Mouse (Mus musculus) heart, postnatal 0 days (tissue): ENCODE measurements around the gene Smim4. TPM values are rescaled to one million over a fixed set of nuclear protein-coding genes. Genes with fewer than 3 reads are reported as not detected.

Experiments used
- ATAC-seq: fragments of 200-750 bp; cut with Nextera tagmentation; 2 replicates; pipeline ENCODE4 v1.8.0; 2017; ENCODE audit warnings: low read depth, moderate number of reproducible peaks, moderate library complexity; ENCODE audit not compliant: insufficient read depth
- DNase-seq: peaks from one replicate; pipeline ENCODE4 v3.0.0-alpha.2; 2016; ENCODE audit warnings: low spot score
- H3K27ac ChIP-seq: fragments of 300-500 bp; sonication (generic); 2 replicates; pipeline ENCODE4 v1.5.1; 2014; ENCODE audit warnings: low read depth, mild to moderate bottlenecking
- H3K27me3 ChIP-seq: fragments of 300-500 bp; sonication (generic); 2 replicates; pipeline ENCODE4 v1.6.1; 2014; ENCODE audit warnings: low read length, mixed read lengths; ENCODE audit not compliant: control insufficient read depth, insufficient read depth
- H3K36me3 ChIP-seq: fragments of 300-500 bp; sonication (generic); replicated peaks from 2 replicates; pipeline ENCODE4 v1.6.1; 2014; ENCODE audit warnings: low read length, mixed read lengths; ENCODE audit not compliant: control insufficient read depth, insufficient read depth
- H3K4me1 ChIP-seq: fragments of 300-500 bp; sonication (generic); 2 replicates; pipeline ENCODE4 v1.6.1; 2014; ENCODE audit warnings: antibody characterized with exemption; ENCODE audit not compliant: control insufficient read depth, insufficient read depth
- H3K4me2 ChIP-seq: fragments of 300-500 bp; sonication (generic); 2 replicates; pipeline ENCODE4 v1.6.1; 2014; ENCODE audit warnings: low read depth, mild to moderate bottlenecking, low read length, moderate library complexity
- H3K4me3 ChIP-seq: fragments of 300-500 bp; sonication (generic); 2 replicates; pipeline ENCODE4 v1.5.1; 2014; ENCODE audit warnings: low read depth, low read length
- H3K9ac ChIP-seq: fragments of 300-500 bp; sonication (generic); replicated peaks from 2 replicates; pipeline ENCODE4 v1.6.1; 2014; ENCODE audit warnings: low read depth, low read length, mixed read lengths
- H3K9me3 ChIP-seq: fragments of 300-500 bp; sonication (generic); replicated peaks from 2 replicates; pipeline ENCODE4 v1.6.1; 2016; ENCODE audit warnings: low read length; ENCODE audit not compliant: control insufficient read depth
- CTCF ChIP-seq: IDR thresholded peaks from 2 replicates; pipeline ENCODE4 v1.5.1; 2016; ENCODE audit warnings: antibody characterized with exemption, control low read depth, low read depth
- EP300 ChIP-seq: IDR thresholded peaks from 2 replicates; pipeline ENCODE4 v1.6.1; 2016; ENCODE audit warnings: antibody characterized with exemption, low read depth
- WGBS: fragments of 180-500 bp; shearing (Covaris S2); extraction: QIAGEN DNeasy Blood & Tissue Kit; methylation state at CpG from one replicate; pipeline ENCODE4 v1.1.7; 2014; 5-methylcytosine and 5-hydroxymethylcytosine counted together
- polyA plus RNA-seq: library from polyadenylated mRNA; unstranded; fragments of >200 nt; fragmentation: Nextera tagmentation; extraction: Ambion mirVana; gene quantifications from 2 replicates; pipeline ENCODE4 v1.2.1, GENCODE M21; 2015
- total RNA-seq: library from RNA; depleted of rRNA; stranded (reverse); fragments of >200 nt; gene quantifications from 2 replicates; pipeline ENCODE4 v1.2.3, GENCODE M21; 2014; ENCODE audit warnings: low replicate concordance

The Smim4 gene
- total and polyA plus RNA-seq, 2 experiments from 2014 or later: 12.7 to 207 TPM

DNA sequence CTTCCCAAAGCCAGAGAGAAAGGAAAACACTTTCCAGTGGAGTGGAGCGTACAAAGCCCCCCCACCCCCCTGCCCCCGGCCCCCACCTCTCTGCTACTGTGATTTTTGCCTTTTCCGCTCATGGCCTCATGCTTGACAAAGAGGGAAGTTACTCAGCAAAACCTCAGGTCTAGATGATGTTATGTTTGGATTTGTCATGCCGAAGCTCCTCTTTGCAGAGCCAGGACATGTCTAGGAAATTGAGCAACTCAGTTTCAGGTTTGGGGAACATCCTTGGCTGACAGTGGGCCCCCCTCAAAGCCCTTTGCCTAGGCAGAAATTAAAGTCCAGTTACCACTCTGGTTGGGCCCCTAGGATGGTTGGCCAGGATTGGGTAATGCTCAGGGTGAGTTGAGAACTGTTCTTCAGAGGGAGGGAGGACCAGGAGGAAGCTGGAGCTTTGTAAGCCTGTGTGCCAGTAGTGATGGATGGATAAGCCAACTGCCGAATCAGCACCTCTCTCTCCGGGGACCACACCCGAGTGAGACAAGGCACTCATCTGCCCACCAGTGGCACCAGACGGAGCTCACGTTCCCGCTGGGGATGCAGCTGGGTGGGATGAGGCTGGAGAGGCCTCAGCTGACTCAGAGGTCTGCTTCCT is 37.4 kb upstream of the Smim4 start:
- 0 out of 2 replicates have a peak, but pooled peaks cover 10% of the 10 kb centered on the region for H3K4me1 ChIP-seq
- no peaks in the 10 kb centered on the region for H3K27me3 ChIP-seq
- DNase-seq: no peak
- H3K4me2 ChIP-seq: peak overlapping the region; percentile 52
- no peak for ATAC-seq
- H3K4me3 ChIP-seq: peak overlapping the region; percentile 32
- H3K9me3 ChIP-seq: no peaks in the 10 kb centered on the region
- H3K36me3 ChIP-seq: peaks cover 12% of the 10 kb centered on the region
- TF ChIP-seq CTCF (no peak), EP300 (no peak)
- no peak overlapping the region for H3K27ac ChIP-seq
- 45% methylated on average over 10 of the region's 10 CpGs for WGBS
- H3K9ac ChIP-seq: no peak overlapping the region

DNA sequence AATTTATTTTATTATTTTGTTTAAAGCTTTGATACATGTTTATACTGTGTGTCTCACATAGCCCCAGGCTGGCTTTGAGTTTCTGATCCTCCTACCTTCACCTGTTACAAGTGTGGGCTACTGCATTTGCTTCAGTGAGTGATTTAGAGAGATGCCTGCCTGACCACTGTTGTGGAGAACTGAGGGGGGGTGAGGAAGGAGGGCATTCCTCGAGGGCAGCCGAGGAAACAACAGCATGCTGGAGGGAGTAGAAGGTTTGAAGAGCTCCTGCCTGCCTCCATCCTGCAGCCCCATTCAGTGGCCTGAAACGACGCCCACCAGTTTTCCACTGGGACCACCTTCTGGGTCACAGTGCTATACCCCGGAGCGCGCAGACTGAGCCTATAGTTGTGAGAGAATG is 36.7 kb upstream of the Smim4 start:
- WGBS: 49% methylated on average over 7 of the region's 7 CpGs
- no peak overlapping the region for H3K4me3 ChIP-seq
- no peaks in the 10 kb centered on the region for H3K27me3 ChIP-seq
- H3K9ac ChIP-seq: no peak overlapping the region
- H3K4me2 ChIP-seq: no peak overlapping the region
- peaks cover 5% of the 10 kb centered on the region for H3K36me3 ChIP-seq
- H3K9me3 ChIP-seq: no peaks in the 10 kb centered on the region
- no peak overlapping the region for H3K27ac ChIP-seq
- ATAC-seq (no peak), DNase-seq (no peak)
- TF ChIP-seq CTCF (no peak), EP300 (no peak)
- H3K4me1 ChIP-seq: 0 out of 2 replicates have a peak, but pooled peaks cover 12% of the 10 kb centered on the region

DNA sequence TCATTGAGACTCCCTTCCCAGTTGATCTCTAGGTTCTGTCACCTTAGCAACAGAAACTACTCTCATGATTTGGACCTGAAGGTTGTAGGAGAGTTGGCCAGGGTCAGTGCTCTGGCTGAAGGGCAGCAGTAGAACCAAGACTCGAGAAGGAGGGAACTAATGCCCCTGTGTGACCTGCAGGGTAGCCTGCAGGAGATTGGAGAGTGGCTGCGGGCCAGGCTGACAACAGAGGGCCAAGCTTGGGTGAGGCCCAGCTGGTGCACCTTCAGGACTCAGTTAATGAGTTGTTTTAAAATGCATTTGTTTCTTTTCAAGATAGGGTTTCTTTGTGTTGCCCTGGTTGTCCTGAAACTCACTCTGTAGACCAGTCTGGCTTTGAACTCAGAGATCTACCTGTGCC is 36.3 kb upstream of the Smim4 start:
- TF ChIP-seq EP300: no peak
- H3K27me3 ChIP-seq: no peaks in the 10 kb centered on the region
- DNase-seq: peak; percentile 21
- 37% methylated on average over 2 of the region's 2 CpGs for WGBS
- ATAC-seq: no peak
- H3K4me1 ChIP-seq: 0 out of 2 replicates have a peak, but pooled peaks cover 12% of the 10 kb centered on the region
- H3K9ac ChIP-seq: no peak overlapping the region
- H3K9me3 ChIP-seq: no peaks in the 10 kb centered on the region
- no peak overlapping the region for H3K4me3 ChIP-seq
- no peak overlapping the region for H3K4me2 ChIP-seq
- no peak overlapping the region for H3K27ac ChIP-seq
- H3K36me3 ChIP-seq: 0 out of 2 replicates have a peak, but pooled peaks cover under 1% of the 10 kb centered on the region

DNA sequence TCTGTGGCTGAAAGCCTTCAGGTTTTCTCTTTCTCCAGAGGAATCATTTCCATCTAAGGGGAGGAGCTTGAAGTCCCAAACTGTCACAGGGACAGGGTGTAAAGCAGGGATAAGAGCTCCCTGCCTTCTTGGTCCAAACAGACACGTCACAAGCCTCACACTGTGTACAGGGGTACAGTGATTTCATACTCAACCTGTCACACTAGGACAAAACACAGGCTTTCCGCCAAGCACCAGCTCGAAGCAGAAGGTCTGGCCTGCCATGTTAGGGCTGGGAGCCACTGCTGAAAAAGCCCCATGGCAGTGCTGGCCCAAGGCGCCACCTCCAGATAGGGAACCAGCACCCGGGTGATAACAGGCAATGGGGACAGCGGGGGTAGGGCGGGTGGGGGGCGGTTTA is 35.3 kb upstream of the Smim4 start:
- Histone ChIP-seq H3K4me2 (no peak overlapping the region), H3K27me3 (no peaks in the 10 kb centered on the region), H3K4me1 (0 out of 2 replicates have a peak, but pooled peaks cover 12% of the 10 kb centered on the region), H3K27ac (no peak overlapping the region), H3K36me3 (no peaks in the 10 kb centered on the region), H3K9ac (no peak overlapping the region), H3K4me3 (no peak overlapping the region), H3K9me3 (no peaks in the 10 kb centered on the region)
- ATAC-seq: peak; percentile 28; the same call in 1 of the 2 replicates
- 28% methylated on average over 8 of the region's 8 CpGs for WGBS
- DNase-seq: peak; percentile 11
- TF ChIP-seq CTCF (no peak), EP300 (no peak)

DNA sequence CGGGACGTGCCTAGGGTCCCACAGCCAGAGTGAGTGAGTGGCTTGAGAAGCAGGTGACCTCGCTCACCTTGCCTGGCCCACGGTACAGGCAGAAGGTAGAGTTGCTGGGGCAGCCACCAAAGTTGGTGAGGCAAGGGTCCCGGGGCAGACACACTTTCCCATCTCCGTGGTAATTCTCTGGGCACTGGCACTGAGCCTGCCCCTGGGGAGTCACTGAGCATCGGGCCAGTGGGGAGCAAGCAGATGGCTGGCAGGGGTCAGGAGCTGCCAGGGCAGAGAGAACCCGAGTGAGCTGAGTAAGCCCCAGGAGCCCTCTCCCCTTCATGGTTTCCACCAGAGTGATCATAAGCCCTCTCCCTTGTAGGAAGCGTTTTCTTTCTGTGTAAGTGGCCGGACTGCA is 32.9 kb upstream of the Smim4 start:
- H3K9me3 ChIP-seq: no peaks in the 10 kb centered on the region
- no peak overlapping the region for H3K27ac ChIP-seq
- no peaks in the 10 kb centered on the region for H3K36me3 ChIP-seq
- no peaks in the 10 kb centered on the region for H3K27me3 ChIP-seq
- 0 out of 2 replicates have a peak, but pooled peaks cover 12% of the 10 kb centered on the region for H3K4me1 ChIP-seq
- DNase-seq (no peak), ATAC-seq (no peak)
- no peak overlapping the region for H3K4me2 ChIP-seq
- WGBS: 79% methylated on average over 10 of the region's 10 CpGs
- TF ChIP-seq CTCF: no peak
- no peak for TF ChIP-seq EP300
- no peak overlapping the region for H3K9ac ChIP-seq
- no peak overlapping the region for H3K4me3 ChIP-seq

DNA sequence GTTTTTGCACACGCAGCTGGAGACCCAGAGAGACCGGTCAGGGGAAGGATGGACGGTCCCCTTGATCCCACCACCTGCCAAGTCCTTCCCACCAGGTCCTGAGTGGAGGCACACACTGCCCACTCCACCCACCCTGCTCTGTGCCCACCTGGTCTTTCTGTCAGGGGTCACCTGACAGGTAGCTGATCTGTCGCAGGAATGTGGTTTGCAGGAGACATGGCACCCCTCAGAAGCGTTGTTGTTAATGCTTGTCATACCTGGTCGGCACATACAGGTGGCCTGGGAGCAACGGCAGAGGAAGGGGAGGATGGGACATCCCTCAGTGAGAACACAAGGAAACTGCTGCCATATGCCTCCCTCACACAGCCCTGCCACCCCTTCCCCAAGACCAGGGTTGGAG is 32.4 kb upstream of the Smim4 start:
- Histone ChIP-seq H3K4me1 (0 out of 2 replicates have a peak, but pooled peaks cover 12% of the 10 kb centered on the region), H3K4me3 (no peak overlapping the region), H3K27ac (no peak overlapping the region), H3K36me3 (no peaks in the 10 kb centered on the region), H3K9ac (no peak overlapping the region), H3K9me3 (no peaks in the 10 kb centered on the region), H3K4me2 (no peak overlapping the region), H3K27me3 (no peaks in the 10 kb centered on the region)
- DNase-seq: no peak
- WGBS: 84% methylated on average over 7 of the region's 7 CpGs
- ATAC-seq: no peak
- TF ChIP-seq EP300: no peak
- TF ChIP-seq CTCF: no peak
